Mouse (Mus musculus): ENCODE results near the gene Ece2. TPM values are rescaled to one million over a fixed set of nuclear protein-coding genes. Genes with fewer than 3 reads are reported as not detected.

Ece2 gene
- polyA plus RNA-seq, 1 experiment = not detected

- 1% methylated on average over 32 of the region's 32 CpGs for WGBS
- peak overlapping the region; percentile 47 for H3K4me3 ChIP-seq (replicated peaks; ENCODE audit: control insufficient read depth, low read depth, low read length)
Measured at GRCm38 (mm10) chr16:20620751-20621190, 8.9 kb upstream of the Ece2 start.

GRCm38 (mm10) chr16:20621191-20621990 is 8.2 kb upstream of the Ece2 start, which contains the start of gene Camk2n2:
Gene Camk2n2 (minus strand): TSS chr16:20621287.
- TF ChIP-seq POLR2A (IDR thresholded peaks at IDR 0.05; ENCODE audit: borderline replicate concordance, control insufficient read depth, low read depth, low read length) = no peak
- TF ChIP-seq CTCF (IDR thresholded peaks at IDR 0.05; ENCODE audit: control insufficient read depth, insufficient read depth, low read length) = no peak
- Histone ChIP-seq H3K4me3 (replicated peaks; ENCODE audit: control insufficient read depth, low read depth, low read length) (peak within 1 kb of the TSS; percentile 65), H3K4me1 (ENCODE audit: control insufficient read depth, insufficient read depth, low read length) (no peaks in the 10 kb centered on the region; the same call in 1 of the 2 replicates), H3K27ac (ENCODE audit: control insufficient read depth, insufficient read depth, low read depth, low read length, poor library complexity) (peak within 1 kb of the TSS; percentile 24; the same call in 1 of the 2 replicates)
- under 1% methylated on average over 81 of the region's 92 CpGs for WGBS

More at GRCm38 (mm10) chr16:20620751-20621190, 8.9 kb upstream of the Ece2 start:
- TF ChIP-seq CTCF (IDR thresholded peaks at IDR 0.05; ENCODE audit: control insufficient read depth, insufficient read depth, low read length) = no peak
- no peak for TF ChIP-seq POLR2A (IDR thresholded peaks at IDR 0.05; ENCODE audit: borderline replicate concordance, control insufficient read depth, low read depth, low read length)
- H3K27ac ChIP-seq (ENCODE audit: control insufficient read depth, insufficient read depth, low read depth, low read length, poor library complexity) = no peak overlapping the region
- no peaks in the 10 kb centered on the region; the same call in 1 of the 2 replicates for H3K4me1 ChIP-seq (ENCODE audit: control insufficient read depth, insufficient read depth, low read length)

GRCm38 (mm10) chr16:20621991-20622685 is 7.5 kb upstream of the Ece2 start:
- Histone ChIP-seq H3K4me3 (replicated peaks; ENCODE audit: control insufficient read depth, low read depth, low read length) (peak overlapping the region; percentile 65), H3K27ac (ENCODE audit: control insufficient read depth, insufficient read depth, low read depth, low read length, poor library complexity) (no peak overlapping the region), H3K4me1 (ENCODE audit: control insufficient read depth, insufficient read depth, low read length) (no peaks in the 10 kb centered on the region; the same call in 1 of the 2 replicates)
- TF ChIP-seq CTCF (IDR thresholded peaks at IDR 0.05; ENCODE audit: control insufficient read depth, insufficient read depth, low read length) (no peak), POLR2A (IDR thresholded peaks at IDR 0.05; ENCODE audit: borderline replicate concordance, control insufficient read depth, low read depth, low read length) (peak; percentile 33; the same call in 1 of the 2 replicates)
- WGBS = under 1% methylated on average over 37 of the region's 37 CpGs

- Histone ChIP-seq H3K4me3 (replicated peaks; ENCODE audit: control insufficient read depth, low read depth, low read length) (no peak overlapping the region), H3K4me1 (ENCODE audit: control insufficient read depth, insufficient read depth, low read length) (no peaks in the 10 kb centered on the region; the same call in 1 of the 2 replicates), H3K27ac (ENCODE audit: control insufficient read depth, insufficient read depth, low read depth, low read length, poor library complexity) (no peak overlapping the region)
- no peak for TF ChIP-seq POLR2A (IDR thresholded peaks at IDR 0.05; ENCODE audit: borderline replicate concordance, control insufficient read depth, low read depth, low read length)
- TF ChIP-seq CTCF (IDR thresholded peaks at IDR 0.05; ENCODE audit: control insufficient read depth, insufficient read depth, low read length) = no peak
- 49% methylated on average over 2 of the region's 2 CpGs for WGBS
Measured at GRCm38 (mm10) chr16:20623211-20623610, 6.4 kb upstream of the Ece2 start.

GRCm38 (mm10) chr16:20628871-20629391 is 697 bp upstream of the Ece2 start:
- no peaks in the 10 kb centered on the region for H3K4me1 ChIP-seq (ENCODE audit: control insufficient read depth, insufficient read depth, low read length)
- 71% methylated on average over 11 of the region's 11 CpGs for WGBS
- TF ChIP-seq POLR2A (IDR thresholded peaks at IDR 0.05; ENCODE audit: borderline replicate concordance, control insufficient read depth, low read depth, low read length) = no peak
- TF ChIP-seq CTCF (IDR thresholded peaks at IDR 0.05; ENCODE audit: control insufficient read depth, insufficient read depth, low read length) = no peak
- H3K27ac ChIP-seq (ENCODE audit: control insufficient read depth, insufficient read depth, low read depth, low read length, poor library complexity) = no peak overlapping the region
- no peak overlapping the region for H3K4me3 ChIP-seq (replicated peaks; ENCODE audit: control insufficient read depth, low read depth, low read length)

GRCm38 (mm10) chr16:20637410-20637809 is 7.8 kb downstream of the Ece2 start:
- H3K27ac ChIP-seq (ENCODE audit: control insufficient read depth, insufficient read depth, low read depth, low read length, poor library complexity) = no peak overlapping the region
- no peak for TF ChIP-seq POLR2A (IDR thresholded peaks at IDR 0.05; ENCODE audit: borderline replicate concordance, control insufficient read depth, low read depth, low read length)
- no peak for TF ChIP-seq CTCF (IDR thresholded peaks at IDR 0.05; ENCODE audit: control insufficient read depth, insufficient read depth, low read length)
- no peaks in the 10 kb centered on the region for H3K4me1 ChIP-seq (ENCODE audit: control insufficient read depth, insufficient read depth, low read length)
- H3K4me3 ChIP-seq (replicated peaks; ENCODE audit: control insufficient read depth, low read depth, low read length) = no peak overlapping the region
- WGBS = 72% methylated on average over 8 of the region's 8 CpGs

GRCm38 (mm10) chr16:20638367-20638766 is 8.7 kb downstream of the Ece2 start:
- H3K4me3 ChIP-seq (replicated peaks; ENCODE audit: control insufficient read depth, low read depth, low read length) = no peak overlapping the region
- TF ChIP-seq CTCF (IDR thresholded peaks at IDR 0.05; ENCODE audit: control insufficient read depth, insufficient read depth, low read length) = no peak
- no peak for TF ChIP-seq POLR2A (IDR thresholded peaks at IDR 0.05; ENCODE audit: borderline replicate concordance, control insufficient read depth, low read depth, low read length)
- 77% methylated on average over 8 of the region's 8 CpGs for WGBS
- no peaks in the 10 kb centered on the region for H3K4me1 ChIP-seq (ENCODE audit: control insufficient read depth, insufficient read depth, low read length)
- H3K27ac ChIP-seq (ENCODE audit: control insufficient read depth, insufficient read depth, low read depth, low read length, poor library complexity) = no peak overlapping the region

- H3K4me1 ChIP-seq (ENCODE audit: control insufficient read depth, insufficient read depth, low read length) = no peaks in the 10 kb centered on the region
- TF ChIP-seq POLR2A (IDR thresholded peaks at IDR 0.05; ENCODE audit: borderline replicate concordance, control insufficient read depth, low read depth, low read length) = no peak
- peak; percentile 63 for TF ChIP-seq CTCF (IDR thresholded peaks at IDR 0.05; ENCODE audit: control insufficient read depth, insufficient read depth, low read length)
- no peak overlapping the region for H3K4me3 ChIP-seq (replicated peaks; ENCODE audit: control insufficient read depth, low read depth, low read length)
- no peak overlapping the region for H3K27ac ChIP-seq (ENCODE audit: control insufficient read depth, insufficient read depth, low read depth, low read length, poor library complexity)
- 2% methylated on average over 8 of the region's 8 CpGs for WGBS
Measured at GRCm38 (mm10) chr16:20642161-20642560, 12.5 kb downstream of the Ece2 start.
